Mouse (Mus musculus) heart, embryonic 15.5 days (tissue): ENCODE results near the gene Spsb4. TPM values are rescaled to one million over a fixed set of nuclear protein-coding genes. Genes with fewer than 3 reads are reported as not detected.

Experiments used
- ATAC-seq: fragments of 200-750 bp; cut with Nextera tagmentation; replicated peaks from 2 replicates; pipeline ENCODE4 v1.8.0; 2017; ENCODE audit warnings: low read depth, moderate TSS enrichment; ENCODE audit not compliant: insufficient number of reproducible peaks, insufficient read depth, low FRiP score
- H3K27ac ChIP-seq: fragments of 300-500 bp; sonication (generic); 2 replicates; pipeline ENCODE4 v1.5.1; 2015; ENCODE audit warnings: mild to moderate bottlenecking, inconsistent platforms
- H3K27me3 ChIP-seq: fragments of 300-500 bp; sonication (generic); 2 replicates; pipeline ENCODE4 v1.6.1; 2015; ENCODE audit warnings: inconsistent platforms
- H3K36me3 ChIP-seq: fragments of 300-500 bp; sonication (generic); 2 replicates; pipeline ENCODE4 v1.6.1; 2015; ENCODE audit warnings: mild to moderate bottlenecking, inconsistent platforms
- H3K4me1 ChIP-seq: fragments of 300-500 bp; sonication (generic); replicated peaks from 2 replicates; pipeline ENCODE4 v1.6.1; 2015; ENCODE audit warnings: inconsistent platforms
- H3K4me2 ChIP-seq: fragments of 300-500 bp; sonication (generic); 2 replicates; pipeline ENCODE4 v1.6.1; 2015; ENCODE audit warnings: inconsistent platforms, mild to moderate bottlenecking, moderate library complexity
- H3K4me3 ChIP-seq: fragments of 300-500 bp; sonication (generic); 2 replicates; pipeline ENCODE4 v1.5.1; 2015; ENCODE audit warnings: mild to moderate bottlenecking, inconsistent platforms
- H3K9ac ChIP-seq: fragments of 300-500 bp; sonication (generic); 2 replicates; pipeline ENCODE4 v1.6.1; 2015; ENCODE audit warnings: mild to moderate bottlenecking, inconsistent platforms
- H3K9me3 ChIP-seq: fragments of 300-500 bp; sonication (generic); replicated peaks from 2 replicates; pipeline ENCODE4 v1.6.1; 2016; ENCODE audit warnings: inconsistent platforms
- WGBS: fragments of 180-500 bp; shearing (Covaris S2); methylation state at CpG from one replicate; pipeline ENCODE4 v1.1.7; 2015; ENCODE audit warnings: mixed read lengths; 5-methylcytosine and 5-hydroxymethylcytosine counted together
- polyA plus RNA-seq: library from polyadenylated mRNA; unstranded; fragments of >200 nt; fragmentation: Nextera tagmentation; extraction: Ambion mirVana; gene quantifications from 2 replicates; pipeline ENCODE4 v1.2.1, GENCODE M21; 2015

Gene Spsb4
- polyA plus RNA-seq, 1 experiment from 2014 or later: 48.1 TPM

DNA sequence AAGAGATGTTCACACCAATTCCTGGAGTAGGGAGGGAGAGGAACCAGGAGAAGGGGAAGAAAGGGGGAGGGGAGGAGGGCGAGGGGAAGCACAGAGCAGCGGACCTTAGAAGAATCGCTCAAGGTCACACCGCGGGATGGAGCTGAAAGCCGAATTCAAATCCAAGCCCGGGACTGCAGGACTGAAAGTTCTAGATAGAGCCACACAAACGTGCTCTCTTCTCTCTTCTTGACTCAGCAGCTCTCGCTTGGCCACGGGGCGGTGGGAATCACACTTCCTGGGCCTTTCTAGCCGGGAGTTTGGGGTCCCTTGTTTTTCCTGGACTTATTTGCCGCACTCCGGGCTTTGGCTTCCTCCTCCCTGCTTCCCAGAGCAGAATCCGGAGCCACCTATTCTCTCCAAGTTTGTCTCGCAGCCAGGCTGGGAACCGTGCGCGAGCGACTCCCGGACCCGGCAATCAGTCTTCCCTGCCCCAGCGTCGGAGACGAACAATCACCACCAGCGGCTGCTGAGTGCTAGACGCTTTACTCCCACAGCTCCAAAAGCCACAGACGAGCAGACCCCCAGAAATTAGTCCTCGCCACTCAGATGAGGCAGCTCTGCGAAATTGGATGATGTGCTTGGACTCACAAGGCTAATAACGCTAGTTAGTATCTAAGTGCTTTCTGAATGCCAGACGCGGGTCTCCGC lies 1.4 kb downstream of the Spsb4 start:
- Histone ChIP-seq H3K9me3 (no peaks in the 10 kb centered on the region), H3K9ac (peak overlapping the region; percentile 74), H3K36me3 (no peaks in the 10 kb centered on the region), H3K27me3 (0 out of 2 replicates have a peak, but pooled peaks cover 4% of the 10 kb centered on the region), H3K27ac (peak overlapping the region; percentile 94), H3K4me3 (peak overlapping the region; percentile 70), H3K4me1 (peaks cover 57% of the 10 kb centered on the region), H3K4me2 (peak overlapping the region; percentile 87)
- 1% methylated on average over 34 of the region's 34 CpGs for WGBS
- ATAC-seq: no peak

- Histone ChIP-seq H3K36me3 (no peaks in the 10 kb centered on the region), H3K27me3 (0 out of 2 replicates have a peak, but pooled peaks cover 4% of the 10 kb centered on the region), H3K9ac (no peak overlapping the region), H3K4me1 (peaks cover 69% of the 10 kb centered on the region), H3K9me3 (no peaks in the 10 kb centered on the region), H3K4me3 (peak overlapping the region; percentile 9; the same call in 1 of the 2 replicates), H3K4me2 (peak overlapping the region; percentile 87), H3K27ac (peak overlapping the region; percentile 94)
- 19% methylated on average over 6 of the region's 6 CpGs for WGBS
- ATAC-seq: no peak
These were observed 2.9 kb downstream of the Spsb4 start for GRCm38 (mm10) chr9:97015751-97016150.

- H3K9me3 ChIP-seq: no peaks in the 10 kb centered on the region
- WGBS: 80% methylated on average over 9 of the region's 9 CpGs
- ATAC-seq: no peak
- no peak overlapping the region for H3K9ac ChIP-seq
- H3K4me3 ChIP-seq: no peak overlapping the region
- H3K27me3 ChIP-seq: no peaks in the 10 kb centered on the region
- H3K4me2 ChIP-seq: no peak overlapping the region
- peaks cover 65% of the 10 kb centered on the region for H3K4me1 ChIP-seq
- no peaks in the 10 kb centered on the region; the same call in 1 of the 2 replicates for H3K36me3 ChIP-seq
- peak overlapping the region; percentile 61 for H3K27ac ChIP-seq
These were observed 4.9 kb downstream of the Spsb4 start for GRCm38 (mm10) chr9:97013698-97014097.

- WGBS: 17% methylated on average over 6 of the region's 6 CpGs
- no peak for ATAC-seq
- 0 out of 2 replicates have a peak overlapping the region, but pooled peaks have one; percentile 22 for H3K9ac ChIP-seq
These were observed 5.5 kb downstream of the Spsb4 start for GRCm38 (mm10) chr9:97013153-97013552.

GRCm38 (mm10) chr9:97011454-97012195 lies 7.0 kb downstream of the Spsb4 start:
- Histone ChIP-seq H3K27ac (peak overlapping the region; percentile 17; the same call in 1 of the 2 replicates), H3K4me2 (no peak overlapping the region), H3K36me3 (no peaks in the 10 kb centered on the region; the same call in 1 of the 2 replicates), H3K4me1 (peaks cover 60% of the 10 kb centered on the region), H3K4me3 (no peak overlapping the region), H3K9ac (no peak overlapping the region), H3K9me3 (peaks cover 6% of the 10 kb centered on the region; the same call in 1 of the 2 replicates), H3K27me3 (no peaks in the 10 kb centered on the region)
- WGBS: 67% methylated on average over 15 of the region's 15 CpGs
- ATAC-seq: no peak

More at GRCm38 (mm10) chr9:97013153-97013552, 5.5 kb downstream of the Spsb4 start:
- Histone ChIP-seq H3K4me2 (no peak overlapping the region), H3K27ac (peak overlapping the region; percentile 61), H3K27me3 (no peaks in the 10 kb centered on the region), H3K4me3 (no peak overlapping the region), H3K36me3 (no peaks in the 10 kb centered on the region; the same call in 1 of the 2 replicates), H3K9me3 (peaks cover 2% of the 10 kb centered on the region; the same call in 1 of the 2 replicates), H3K4me1 (peaks cover 65% of the 10 kb centered on the region)

DNA sequence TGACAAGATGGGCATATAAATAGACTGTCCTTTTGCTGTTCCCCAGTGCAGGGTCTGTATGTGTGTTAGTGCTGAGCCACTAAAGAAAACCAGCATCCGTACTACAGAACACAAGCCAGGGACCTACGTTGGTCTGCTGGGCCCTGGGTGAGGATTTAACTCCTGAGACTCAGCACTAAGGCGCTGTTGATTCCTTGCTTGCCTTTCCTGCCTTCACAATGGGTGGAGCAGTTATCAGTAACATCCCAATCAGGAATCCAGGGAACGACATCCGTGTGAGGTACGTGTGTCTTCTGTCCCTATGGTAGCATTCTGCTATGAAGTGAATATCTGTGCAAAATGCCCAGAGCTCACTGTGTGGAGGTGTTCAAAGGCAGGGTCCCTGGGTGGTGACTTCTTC lies 8.2 kb downstream of the Spsb4 start:
- peaks cover 6% of the 10 kb centered on the region; the same call in 1 of the 2 replicates for H3K9me3 ChIP-seq
- peaks cover 49% of the 10 kb centered on the region for H3K4me1 ChIP-seq
- 61% methylated on average over 6 of the region's 6 CpGs for WGBS
- no peak overlapping the region for H3K4me3 ChIP-seq
- no peak overlapping the region for H3K9ac ChIP-seq
- no peaks in the 10 kb centered on the region for H3K27me3 ChIP-seq
- H3K27ac ChIP-seq: no peak overlapping the region
- no peak overlapping the region for H3K4me2 ChIP-seq
- ATAC-seq: peak; percentile 19; the same call in 1 of the 2 replicates
- no peaks in the 10 kb centered on the region; the same call in 1 of the 2 replicates for H3K36me3 ChIP-seq

DNA sequence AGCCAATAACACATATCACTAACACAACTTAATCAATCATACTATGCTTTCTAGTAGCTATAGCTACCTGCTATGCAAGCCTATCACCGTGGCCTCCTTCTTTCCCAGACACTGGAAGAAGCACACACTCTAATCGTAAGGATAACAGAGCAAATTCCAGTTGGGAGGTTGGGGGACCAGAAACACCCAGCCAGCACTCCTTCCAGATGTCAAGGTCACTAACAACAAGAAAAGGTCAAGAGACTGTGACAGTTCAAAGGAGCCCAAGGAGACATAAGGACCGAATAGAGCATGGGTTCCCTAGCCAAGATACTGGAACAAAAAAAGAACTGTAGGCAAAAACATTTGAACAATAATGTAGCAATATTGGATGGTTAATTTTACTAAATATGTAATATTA lies 13.9 kb downstream of the Spsb4 start:
- ATAC-seq: no peak
- Histone ChIP-seq H3K4me1 (peaks cover 8% of the 10 kb centered on the region), H3K4me3 (no peak overlapping the region), H3K27ac (no peak overlapping the region), H3K9me3 (peaks cover 6% of the 10 kb centered on the region; the same call in 1 of the 2 replicates), H3K36me3 (no peaks in the 10 kb centered on the region; the same call in 1 of the 2 replicates), H3K27me3 (no peaks in the 10 kb centered on the region), H3K9ac (no peak overlapping the region), H3K4me2 (no peak overlapping the region)
- 33% methylated on average over 3 of the region's 3 CpGs for WGBS

GRCm38 (mm10) chr9:97003173-97003572 lies 15.5 kb downstream of the Spsb4 start:
- Histone ChIP-seq H3K27ac (no peak overlapping the region), H3K4me3 (no peak overlapping the region), H3K27me3 (no peaks in the 10 kb centered on the region), H3K4me2 (no peak overlapping the region), H3K36me3 (no peaks in the 10 kb centered on the region), H3K4me1 (peaks cover 8% of the 10 kb centered on the region), H3K9ac (no peak overlapping the region), H3K9me3 (peaks cover 4% of the 10 kb centered on the region; the same call in 1 of the 2 replicates)
- no peak for ATAC-seq
- 57% methylated on average over 5 of the region's 5 CpGs for WGBS

GRCm38 (mm10) chr9:97002654-97003053 lies 16.0 kb downstream of the Spsb4 start:
- Histone ChIP-seq H3K4me1 (peaks cover 8% of the 10 kb centered on the region), H3K9ac (no peak overlapping the region), H3K27ac (no peak overlapping the region), H3K4me2 (no peak overlapping the region), H3K4me3 (no peak overlapping the region), H3K9me3 (no peaks in the 10 kb centered on the region), H3K27me3 (no peaks in the 10 kb centered on the region), H3K36me3 (no peaks in the 10 kb centered on the region)
- ATAC-seq: no peak
- 64% methylated on average over 8 of the region's 8 CpGs for WGBS

DNA sequence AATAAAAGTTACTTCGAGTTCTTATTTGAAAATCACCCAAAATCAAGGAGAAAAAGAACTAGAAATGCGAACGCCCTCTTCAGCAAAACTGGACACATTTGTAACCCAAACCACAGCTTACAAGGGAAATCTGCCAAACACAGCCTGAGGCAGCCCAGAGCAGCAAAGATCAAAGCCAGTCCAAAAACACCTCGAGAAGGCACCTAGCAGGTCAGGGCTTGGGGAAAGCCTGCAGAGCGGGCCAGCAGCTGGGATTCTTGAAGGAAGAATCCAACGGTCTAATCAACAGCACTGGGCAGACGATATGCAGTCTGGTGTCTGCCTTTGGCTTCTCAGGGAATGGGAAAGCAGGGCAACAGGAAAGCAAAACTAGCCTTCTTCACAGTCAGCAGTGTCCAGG lies 16.6 kb downstream of the Spsb4 start:
- H3K4me1 ChIP-seq: peaks cover 8% of the 10 kb centered on the region
- no peaks in the 10 kb centered on the region for H3K36me3 ChIP-seq
- WGBS: 45% methylated on average over 7 of the region's 7 CpGs
- no peak overlapping the region for H3K27ac ChIP-seq
- no peak overlapping the region for H3K4me2 ChIP-seq
- no peak for ATAC-seq
- no peaks in the 10 kb centered on the region for H3K27me3 ChIP-seq
- H3K4me3 ChIP-seq: no peak overlapping the region
- H3K9me3 ChIP-seq: no peaks in the 10 kb centered on the region
- H3K9ac ChIP-seq: no peak overlapping the region

GRCm38 (mm10) chr9:97001458-97001857 lies 17.2 kb downstream of the Spsb4 start:
- H3K9ac ChIP-seq: no peak overlapping the region
- 81% methylated on average over 10 of the region's 10 CpGs for WGBS

More at GRCm38 (mm10) chr9:97001458-97001857, 17.2 kb downstream of the Spsb4 start:
- no peak overlapping the region for H3K4me3 ChIP-seq
- no peak for ATAC-seq
- no peaks in the 10 kb centered on the region for H3K9me3 ChIP-seq
- no peak overlapping the region for H3K27ac ChIP-seq
- H3K36me3 ChIP-seq: no peaks in the 10 kb centered on the region
- peaks cover 8% of the 10 kb centered on the region for H3K4me1 ChIP-seq
- H3K4me2 ChIP-seq: no peak overlapping the region
- H3K27me3 ChIP-seq: no peaks in the 10 kb centered on the region
